10 mouse cellular contexts compared by ENCODE assay signal in the genomic region with DNA sequence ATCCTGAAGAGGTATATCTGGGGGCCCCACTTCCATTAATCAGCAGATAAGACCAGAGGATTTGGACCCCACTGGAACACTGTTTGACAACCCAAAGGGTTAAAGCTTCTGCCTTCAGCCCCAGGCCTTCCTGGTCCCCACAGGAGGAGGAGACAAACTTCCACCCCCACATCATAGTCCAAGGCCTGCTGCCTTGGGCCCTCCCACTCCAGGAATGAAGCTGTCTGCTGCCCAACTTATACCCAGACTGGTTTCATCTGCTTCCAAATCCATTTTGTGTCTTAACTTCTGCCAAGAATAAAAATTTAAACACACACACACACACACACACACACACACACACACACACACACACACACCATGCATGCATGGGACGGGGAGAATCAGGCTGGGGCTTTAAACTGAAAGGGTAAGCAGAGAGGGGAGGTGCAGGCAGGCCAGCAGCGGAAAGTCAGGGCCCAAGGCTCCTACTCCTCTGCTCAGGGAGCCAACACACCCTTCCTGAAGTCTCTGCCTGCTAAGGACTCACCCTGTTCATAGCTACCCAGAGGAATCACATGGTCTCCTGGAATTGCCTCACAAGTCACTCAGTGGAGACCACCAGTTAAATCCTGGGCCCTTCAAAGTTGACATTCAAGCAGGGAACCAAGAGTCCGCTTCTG. TPM values are rescaled to one million over a fixed set of nuclear protein-coding genes. Genes with fewer than 3 reads are reported as not detected.
DNase-seq lines count a peak whose midpoint lies in the region; ATAC-seq and TF ChIP-seq lines count a peak whose summit lies in the region.
"Had no signal": no experiment of that assay in that cellular context is flagged by ENCODE, and none has a peak within 500 bp of the region (broad histone marks: within the 10 kb centered on the region; RNA-seq: fewer than 3 reads in every experiment).

No protein-coding gene starts in this region.

- no peak overlapping the region for H3K4me2 ChIP-seq in hindbrain, embryonic 16.5 days (ENCODE audit: low read length)
- H3K4me2 ChIP-seq in stomach, embryonic 15.5 days = no peak overlapping the region

- intact Hi-C loops in gastrocnemius, adult 2 months (cut with DNase I) = no loop called here

- no peak for TF ChIP-seq CTCF in gastrocnemius, adult 2 months (IDR thresholded peaks at IDR 0.05)

- no peak overlapping the region for H3K9ac ChIP-seq in hindbrain, embryonic 16.5 days (ENCODE audit: low read depth, low read length)
- no peak overlapping the region for H3K9ac ChIP-seq in stomach, embryonic 15.5 days

- peak; percentile 18; the same call in 1 of the 2 replicates for ATAC-seq in hindbrain, embryonic 16.5 days
- peak; percentile 59; the same call in 1 of the 2 replicates for ATAC-seq in stomach, embryonic 15.5 days (ENCODE audit: insufficient read depth, low FRiP score, low read depth)

- H3K4me3 ChIP-seq in gastrocnemius, adult 2 months = no peak overlapping the region
- H3K4me3 ChIP-seq in hindbrain, embryonic 16.5 days (ENCODE audit: low read length) = no peak overlapping the region
- H3K4me3 ChIP-seq in stomach, embryonic 15.5 days (replicated peaks) = no peak overlapping the region
- H3K4me3 ChIP-seq: myocyte had no signal

- H3K27me3 ChIP-seq in hindbrain, embryonic 16.5 days (replicated peaks; ENCODE audit: control insufficient read depth, insufficient read depth, low read length) = no peaks in the 10 kb centered on the region
- H3K27me3 ChIP-seq in stomach, embryonic 15.5 days (replicated peaks) = no peaks in the 10 kb centered on the region
- H3K27me3 ChIP-seq: CH12.LX had no signal

- no peaks in the 10 kb centered on the region for H3K9me3 ChIP-seq in hindbrain, embryonic 16.5 days (ENCODE audit: control insufficient read depth, low read length)
- H3K9me3 ChIP-seq in stomach, embryonic 15.5 days = no peaks in the 10 kb centered on the region

- peaks cover 39% of the 10 kb centered on the region for H3K4me1 ChIP-seq in hindbrain, embryonic 16.5 days (ENCODE audit: control insufficient read depth, insufficient read depth, low read depth, low read length)
- peaks cover 24% of the 10 kb centered on the region for H3K4me1 ChIP-seq in stomach, embryonic 15.5 days

- DNase-seq in gastrocnemius, adult 2 months = no peak
- no peak for DNase-seq in gastrocnemius, adult 8-10 months (ENCODE audit: low spot score in 2 of 2)
- peak; percentile 41 for DNase-seq in ovary, adult 18-20 months (ENCODE audit: low spot score)
- no peak for DNase-seq in ovary, postnatal 36 days (ENCODE audit: low spot score)
- DNase-seq in urinary bladder, postnatal 10 days (ENCODE audit: low spot score) = no peak
- DNase-seq in embryo, embryonic 10 days (ENCODE audit: low spot score) = no peak

- H3K27ac ChIP-seq in gastrocnemius, adult 2 months = peak overlapping the region; percentile 24
- H3K27ac ChIP-seq in hindbrain, embryonic 16.5 days (ENCODE audit: low read depth, low read length) = no peak overlapping the region
- peak overlapping the region; percentile 54; the same call in 1 of the 2 replicates for H3K27ac ChIP-seq in stomach, embryonic 15.5 days

- H3K36me3 ChIP-seq in hindbrain, embryonic 16.5 days (ENCODE audit: control insufficient read depth, insufficient read depth, low read length) = no peaks in the 10 kb centered on the region
- no peaks in the 10 kb centered on the region for H3K36me3 ChIP-seq in stomach, embryonic 15.5 days

- 46% methylated on average over 3 of the region's 3 CpGs for WGBS in hindbrain, embryonic 16.5 days
- WGBS in stomach, embryonic 15.5 days = 34% methylated on average over 3 of the region's 3 CpGs

RNA-seq across cellular contexts. Expression of a gene that starts 16.5 kb away (rescaled TPM):
- total RNA-seq in gastrocnemius, adult 2 months (2021) = 1 to 10 TPM; 2.6 to 5.0 TPM
- 1 to 10 TPM; 1.8 to 3.0 (median 2.3) TPM for total RNA-seq in gastrocnemius, adult 8-10 months (2022)
- polyA plus RNA-seq in hindbrain, embryonic 16.5 days (2015; fragmentation: Nextera tagmentation; extraction: Ambion mirVana) = 12.1 and 16.4 TPM in 2 replicates
- 12.6 and 14.0 TPM in 2 replicates for polyA plus RNA-seq in stomach, embryonic 15.5 days (2015; fragmentation: Nextera tagmentation; extraction: Ambion mirVana)
